Mouse (Mus musculus) midbrain, embryonic 11.5 days (tissue): ENCODE measurements around the gene Cdc42bpa. TPM values are rescaled to one million over a fixed set of nuclear protein-coding genes. Genes with fewer than 3 reads are reported as not detected.
A peak's percentile ranks its signal among the peaks of the same experiment; 100 is the strongest.

Experiments
- ATAC-seq: fragments of 200-750 bp; cut with Nextera tagmentation; 2 replicates; pipeline ENCODE4 v1.8.0; 2017; ENCODE audit warnings: moderate TSS enrichment, moderate library complexity; ENCODE audit not compliant: low FRiP score
- DNase-seq: peaks from one replicate; pipeline ENCODE4 v3.0.0; 2015; ENCODE audit warnings: low spot score; ENCODE audit errors: missing footprints
- H3K27ac ChIP-seq: fragments of 300-500 bp; sonication (generic); 2 replicates; pipeline ENCODE4 v1.5.1; 2014; ENCODE audit warnings: low read depth, low read length
- H3K27me3 ChIP-seq: fragments of 300-500 bp; sonication (generic); 2 replicates; pipeline ENCODE4 v1.6.1; 2014; ENCODE audit warnings: mild to moderate bottlenecking, low read length, moderate library complexity, mixed read lengths; ENCODE audit not compliant: control insufficient read depth, insufficient read depth
- H3K36me3 ChIP-seq: fragments of 300-500 bp; sonication (generic); 2 replicates; pipeline ENCODE4 v1.6.1; 2014; ENCODE audit warnings: mild to moderate bottlenecking, low read length, moderate library complexity, mixed read lengths; ENCODE audit not compliant: control insufficient read depth, insufficient read depth
- H3K4me1 ChIP-seq: fragments of 300-500 bp; sonication (generic); 2 replicates; pipeline ENCODE4 v1.6.1; 2014; ENCODE audit warnings: low read length; ENCODE audit not compliant: control insufficient read depth, insufficient read depth
- H3K4me2 ChIP-seq: fragments of 300-500 bp; sonication (generic); 2 replicates; pipeline ENCODE4 v1.6.1; 2014; ENCODE audit warnings: mild to moderate bottlenecking, moderate library complexity
- H3K4me3 ChIP-seq: fragments of 300-500 bp; sonication (generic); 2 replicates; pipeline ENCODE4 v1.5.1; 2014; ENCODE audit warnings: low read depth, low read length
- H3K9ac ChIP-seq: fragments of 300-500 bp; sonication (generic); 2 replicates; pipeline ENCODE4 v1.6.1; 2014; ENCODE audit warnings: low read length
- H3K9me3 ChIP-seq: fragments of 300-500 bp; sonication (generic); 2 replicates; pipeline ENCODE4 v1.6.1; 2016; ENCODE audit warnings: low read length; ENCODE audit not compliant: control insufficient read depth
- WGBS: fragments of 180-500 bp; shearing (Covaris S2); extraction: QIAGEN DNeasy Blood & Tissue Kit; methylation state at CpG from one replicate; pipeline ENCODE4 v1.1.7; 2014; 5-methylcytosine and 5-hydroxymethylcytosine counted together
- polyA plus RNA-seq: library from polyadenylated mRNA; unstranded; fragments of >200 nt; fragmentation: Nextera tagmentation; extraction: Ambion mirVana; gene quantifications from 2 replicates; pipeline ENCODE4 v1.2.1, GENCODE M21; 2014

The Cdc42bpa gene
- polyA plus RNA-seq, 1 experiment from 2014 or later: 12.7 TPM

GRCm38 (mm10) chr1:180181966-180182319 is 221.7 kb downstream of the Cdc42bpa start:
- no peak overlapping the region for H3K4me2 ChIP-seq
- no peak overlapping the region for H3K4me3 ChIP-seq
- no peak overlapping the region for H3K27ac ChIP-seq
- no peaks in the 10 kb centered on the region for H3K27me3 ChIP-seq
- WGBS: 85% methylated on average over 9 of the region's 9 CpGs
- H3K9ac ChIP-seq: no peak overlapping the region
- no peaks in the 10 kb centered on the region for H3K9me3 ChIP-seq
- DNase-seq (peak; percentile 21), ATAC-seq (no peak)
- no peaks in the 10 kb centered on the region for H3K36me3 ChIP-seq
- no peaks in the 10 kb centered on the region for H3K4me1 ChIP-seq

DNA sequence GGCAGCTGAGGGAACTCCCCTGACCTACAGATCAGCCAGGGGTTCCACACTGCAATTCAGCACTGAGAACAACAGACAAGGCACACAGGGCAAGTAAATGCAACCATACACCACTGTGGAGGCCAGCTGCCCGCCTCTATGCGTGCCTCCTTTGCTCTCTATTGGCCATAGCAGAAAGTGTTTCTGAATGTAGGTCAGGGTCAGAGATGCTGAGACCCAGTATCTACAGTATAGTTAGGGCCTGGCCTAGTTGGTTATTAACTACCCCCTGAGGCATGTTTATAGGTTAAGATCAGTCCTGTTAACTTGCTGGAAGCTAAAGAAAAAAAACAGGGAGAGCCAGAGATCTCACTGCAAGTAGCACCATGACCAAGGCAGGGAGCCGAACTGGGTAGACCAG is 222.5 kb downstream of the Cdc42bpa start:
- H3K4me1 ChIP-seq: no peaks in the 10 kb centered on the region
- WGBS: 77% methylated on average over 3 of the region's 3 CpGs
- H3K4me2 ChIP-seq: no peak overlapping the region
- H3K36me3 ChIP-seq: no peaks in the 10 kb centered on the region
- ATAC-seq (no peak), DNase-seq (peak; percentile 31)
- no peak overlapping the region for H3K9ac ChIP-seq
- H3K4me3 ChIP-seq: no peak overlapping the region
- H3K27ac ChIP-seq: no peak overlapping the region
- H3K9me3 ChIP-seq: no peaks in the 10 kb centered on the region
- H3K27me3 ChIP-seq: no peaks in the 10 kb centered on the region

DNA sequence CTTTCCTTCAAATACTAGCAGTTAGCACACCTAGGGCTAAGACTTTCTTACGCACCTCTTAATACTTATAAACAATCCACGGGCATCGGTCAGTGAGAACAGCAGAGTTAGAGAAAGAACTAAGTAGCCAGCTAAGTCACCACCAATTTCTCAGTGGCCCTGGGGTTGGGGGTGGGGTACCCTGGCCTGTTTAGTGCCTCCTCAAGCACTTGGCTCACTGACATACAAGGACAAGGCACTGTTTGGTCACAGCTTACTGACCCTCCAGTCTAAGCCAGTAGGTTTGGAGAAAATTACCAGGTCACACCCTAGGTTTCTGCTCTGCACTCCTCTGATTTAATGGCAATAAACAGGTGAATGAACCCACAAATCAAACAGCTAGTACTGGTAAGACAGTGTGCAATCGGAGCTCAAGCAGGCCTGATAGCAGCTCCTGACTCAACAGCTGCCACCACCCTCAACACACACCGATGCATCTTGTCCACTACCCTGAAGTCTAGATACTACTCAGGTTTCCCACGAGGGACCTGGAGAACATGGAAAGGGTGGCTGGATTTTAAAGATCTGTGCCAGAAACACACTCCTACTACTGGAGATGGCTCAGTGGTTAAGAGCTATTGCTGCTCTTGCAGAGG is 223.4 kb downstream of the Cdc42bpa start:
- no peak overlapping the region for H3K4me2 ChIP-seq
- no peaks in the 10 kb centered on the region for H3K36me3 ChIP-seq
- no peak overlapping the region for H3K9ac ChIP-seq
- H3K27me3 ChIP-seq: no peaks in the 10 kb centered on the region
- H3K4me3 ChIP-seq: no peak overlapping the region
- H3K27ac ChIP-seq: no peak overlapping the region
- no peaks in the 10 kb centered on the region for H3K4me1 ChIP-seq
- DNase-seq (no peak), ATAC-seq (no peak)
- no peaks in the 10 kb centered on the region for H3K9me3 ChIP-seq
- WGBS: 90% methylated on average over 6 of the region's 6 CpGs

DNA sequence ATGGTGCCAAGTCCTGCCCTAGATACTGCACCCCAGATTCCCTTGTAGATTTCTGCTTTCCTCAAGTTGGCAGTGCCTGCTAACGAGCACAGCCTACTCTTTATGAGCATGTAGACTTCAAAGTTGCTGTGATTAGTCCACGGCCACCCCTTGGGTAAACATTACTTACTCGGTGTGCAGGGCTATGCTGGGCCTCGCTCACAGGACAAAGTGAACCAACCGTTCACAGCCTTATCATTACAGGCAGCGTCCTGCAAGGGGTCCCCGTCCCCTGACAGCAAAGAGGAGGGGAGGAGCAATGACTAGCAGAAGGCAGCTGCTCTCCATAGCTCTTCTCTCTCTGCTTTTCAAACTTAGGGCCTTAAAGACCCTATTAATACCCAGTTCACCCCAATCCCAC is 224.5 kb downstream of the Cdc42bpa start:
- no peaks in the 10 kb centered on the region for H3K27me3 ChIP-seq
- WGBS: 76% methylated on average over 7 of the region's 7 CpGs
- DNase-seq: no peak
- H3K4me3 ChIP-seq: no peak overlapping the region
- H3K36me3 ChIP-seq: no peaks in the 10 kb centered on the region
- H3K9ac ChIP-seq: no peak overlapping the region
- no peak overlapping the region for H3K4me2 ChIP-seq
- H3K4me1 ChIP-seq: no peaks in the 10 kb centered on the region
- no peaks in the 10 kb centered on the region for H3K9me3 ChIP-seq
- no peak for ATAC-seq
- H3K27ac ChIP-seq: no peak overlapping the region

- H3K9me3 ChIP-seq: no peaks in the 10 kb centered on the region
- no peak overlapping the region for H3K4me2 ChIP-seq
- no peaks in the 10 kb centered on the region for H3K36me3 ChIP-seq
- ATAC-seq: no peak
- DNase-seq: peak; percentile 51
- 72% methylated on average over 5 of the region's 5 CpGs for WGBS
- no peak overlapping the region for H3K4me3 ChIP-seq
- no peak overlapping the region for H3K27ac ChIP-seq
- H3K27me3 ChIP-seq: no peaks in the 10 kb centered on the region
- no peak overlapping the region for H3K9ac ChIP-seq
- no peaks in the 10 kb centered on the region for H3K4me1 ChIP-seq
These were observed 225.6 kb downstream of the Cdc42bpa start for GRCm38 (mm10) chr1:180185877-180186276.

GRCm38 (mm10) chr1:180186371-180186770 is 226.1 kb downstream of the Cdc42bpa start:
- no peak for ATAC-seq
- Histone ChIP-seq H3K9me3 (no peaks in the 10 kb centered on the region), H3K4me3 (no peak overlapping the region), H3K27ac (no peak overlapping the region), H3K27me3 (no peaks in the 10 kb centered on the region), H3K9ac (no peak overlapping the region), H3K4me1 (no peaks in the 10 kb centered on the region), H3K36me3 (no peaks in the 10 kb centered on the region), H3K4me2 (no peak overlapping the region)
- DNase-seq: peak; percentile 19
- WGBS: 76% methylated on average over 3 of the region's 3 CpGs

GRCm38 (mm10) chr1:180188951-180189350 is 228.7 kb downstream of the Cdc42bpa start:
- H3K4me2 ChIP-seq: no peak overlapping the region
- DNase-seq (peak; percentile 59), ATAC-seq (no peak)
- WGBS: 87% methylated on average over 4 of the region's 4 CpGs
- no peak overlapping the region for H3K4me3 ChIP-seq
- H3K27me3 ChIP-seq: no peaks in the 10 kb centered on the region
- H3K9me3 ChIP-seq: no peaks in the 10 kb centered on the region
- no peak overlapping the region for H3K27ac ChIP-seq
- no peaks in the 10 kb centered on the region for H3K36me3 ChIP-seq
- no peak overlapping the region for H3K9ac ChIP-seq
- no peaks in the 10 kb centered on the region for H3K4me1 ChIP-seq

- no peak overlapping the region for H3K4me2 ChIP-seq
- DNase-seq: no peak
- 80% methylated on average over 8 of the region's 8 CpGs for WGBS
- no peak overlapping the region for H3K9ac ChIP-seq
- no peak for ATAC-seq
- no peak overlapping the region for H3K27ac ChIP-seq
- H3K4me3 ChIP-seq: no peak overlapping the region
- no peaks in the 10 kb centered on the region for H3K27me3 ChIP-seq
- H3K36me3 ChIP-seq: no peaks in the 10 kb centered on the region
- H3K4me1 ChIP-seq: peaks cover under 1% of the 10 kb centered on the region; the same call in 1 of the 2 replicates
- no peaks in the 10 kb centered on the region for H3K9me3 ChIP-seq
These were observed 230.8 kb downstream of the Cdc42bpa start for GRCm38 (mm10) chr1:180191112-180191511.

DNA sequence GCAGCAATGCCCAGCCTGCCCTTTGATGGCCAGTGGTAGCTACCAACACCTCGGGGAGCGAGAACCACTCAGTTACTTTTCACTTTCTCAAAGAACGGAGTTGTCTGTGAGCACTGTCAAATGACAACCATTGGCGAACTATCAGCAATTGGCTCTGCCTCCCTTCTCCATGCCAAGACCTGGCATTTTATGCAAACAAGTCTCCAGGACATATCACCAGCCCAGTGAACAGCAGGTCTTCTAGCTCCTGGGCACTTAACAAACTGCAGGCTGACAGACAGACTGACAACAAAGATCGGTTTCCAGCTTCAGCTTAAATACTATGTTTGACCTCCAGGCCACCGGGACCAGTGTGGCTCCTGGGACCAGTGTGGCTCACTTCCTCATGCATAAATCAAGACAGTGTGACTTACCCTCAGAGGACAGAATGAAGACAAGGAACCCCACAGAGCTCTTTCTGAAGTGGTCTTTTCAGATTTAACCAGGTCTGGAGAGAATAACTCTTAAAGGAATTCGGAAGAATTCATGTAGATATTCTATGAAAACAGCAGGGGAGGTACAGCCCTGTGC is 231.5 kb downstream of the Cdc42bpa start:
- H3K4me1 ChIP-seq: peaks cover 4% of the 10 kb centered on the region; the same call in 1 of the 2 replicates
- H3K4me3 ChIP-seq: no peak overlapping the region
- no peaks in the 10 kb centered on the region for H3K36me3 ChIP-seq
- 74% methylated on average over 7 of the region's 7 CpGs for WGBS
- H3K27ac ChIP-seq: no peak overlapping the region
- DNase-seq (peak; percentile 62), ATAC-seq (no peak)
- no peak overlapping the region for H3K9ac ChIP-seq
- no peak overlapping the region for H3K4me2 ChIP-seq
- no peaks in the 10 kb centered on the region for H3K9me3 ChIP-seq
- H3K27me3 ChIP-seq: no peaks in the 10 kb centered on the region
